Comparison of ENCODE assay signal across 11 mouse cellular contexts in genomic region chr4:150234599-150235327, GRCm38 (mm10). TPM values are rescaled to one million over a fixed set of nuclear protein-coding genes. Genes with fewer than 3 reads are reported as not detected.
DNase-seq lines count a peak whose midpoint lies in the region; ATAC-seq and TF ChIP-seq lines count a peak whose summit lies in the region.
"Had no signal": no experiment of that assay in that cellular context is flagged by ENCODE, and none has a peak within 500 bp of the region (broad histone marks: within the 10 kb centered on the region; RNA-seq: fewer than 3 reads in every experiment).

No protein-coding gene starts in this region.

- H3K4me1 ChIP-seq in heart, embryonic 16.5 days (ENCODE audit: control insufficient read depth, insufficient read depth, low read length), result peaks cover 42% of the 10 kb centered on the region
- no peaks in the 10 kb centered on the region for H3K4me1 ChIP-seq in embryonic fibroblast, embryonic 13.5 days (ENCODE audit: control insufficient read depth, insufficient read depth, low read length)
- peaks cover 55% of the 10 kb centered on the region for H3K4me1 ChIP-seq in limb, embryonic 15.5 days

- H3K27me3 ChIP-seq in heart, embryonic 16.5 days (ENCODE audit: control insufficient read depth, insufficient read depth, low read length), result no peaks in the 10 kb centered on the region
- H3K27me3 ChIP-seq in limb, embryonic 15.5 days, result no peaks in the 10 kb centered on the region
- H3K27me3 ChIP-seq: Patski had no signal

- H3K9ac ChIP-seq in heart, embryonic 16.5 days (ENCODE audit: low read length), result no peak overlapping the region
- no peak overlapping the region for H3K9ac ChIP-seq in limb, embryonic 15.5 days

- no peak for TF ChIP-seq POLR2A in embryonic fibroblast, embryonic 13.5 days (IDR thresholded peaks at IDR 0.05; ENCODE audit: low read depth, low read length)

- intact Hi-C loops in heart, postnatal 36 days (cut with DNase I), result no loop called here

- no peaks in the 10 kb centered on the region for H3K9me3 ChIP-seq in heart, embryonic 16.5 days (replicated peaks; ENCODE audit: control insufficient read depth, low read length)
- no peaks in the 10 kb centered on the region for H3K9me3 ChIP-seq in limb, embryonic 15.5 days

- H3K27ac ChIP-seq in heart, embryonic 16.5 days (ENCODE audit: low read length), result peak overlapping the region; percentile 79
- peak overlapping the region; percentile 62 for H3K27ac ChIP-seq in embryonic fibroblast, embryonic 13.5 days (ENCODE audit: insufficient read depth, low read length)
- peak overlapping the region; percentile 73 for H3K27ac ChIP-seq in limb, embryonic 15.5 days

- WGBS in heart, embryonic 16.5 days, result 45% methylated on average over 8 of the region's 8 CpGs
- WGBS in limb, embryonic 15.5 days, result 29% methylated on average over 8 of the region's 8 CpGs

- no peak for TF ChIP-seq CTCF in embryonic fibroblast, embryonic 13.5 days (IDR thresholded peaks at IDR 0.05; ENCODE audit: borderline replicate concordance, insufficient read depth, low read length)

- no peak for ATAC-seq in heart, embryonic 16.5 days (replicated peaks; ENCODE audit: extremely low read depth, insufficient read depth, low FRiP score)
- ATAC-seq in limb, embryonic 15.5 days (ENCODE audit: insufficient number of reproducible peaks, low FRiP score, low TSS enrichment, low read depth), result no peak
- no peak for ATAC-seq in megakaryocyte progenitor cell, adult 5-6 weeks (replicated peaks; ENCODE audit: poor library complexity)
- ATAC-seq: Patski had no signal

- H3K4me2 ChIP-seq in heart, embryonic 16.5 days (ENCODE audit: low read depth, low read length), result no peak overlapping the region
- no peak overlapping the region for H3K4me2 ChIP-seq in limb, embryonic 15.5 days

- no peak for DNase-seq in heart, postnatal 36 days
- peak; percentile 36 for DNase-seq in MN1 (ENCODE audit: low spot score)
- no peak for DNase-seq in adrenal gland, adult 2 months
- DNase-seq in cerebellum, postnatal 14 days, result no peak
- DNase-seq: right cerebral cortex, postnatal 14 days had no signal

- no peak overlapping the region for H3K4me3 ChIP-seq in heart, embryonic 16.5 days (ENCODE audit: low read length)
- H3K4me3 ChIP-seq in embryonic fibroblast, embryonic 13.5 days (ENCODE audit: insufficient read depth, low read length), result no peak overlapping the region
- no peak overlapping the region for H3K4me3 ChIP-seq in limb, embryonic 15.5 days

- H3K36me3 ChIP-seq in heart, embryonic 16.5 days (ENCODE audit: control insufficient read depth, insufficient read depth), result peaks cover 4% of the 10 kb centered on the region; the same call in 1 of the 2 replicates
- H3K36me3 ChIP-seq in limb, embryonic 15.5 days, result no peaks in the 10 kb centered on the region

RNA-seq across cellular contexts. Expression of gene Eno1, which starts 1.8 kb away (rescaled TPM):
- polyA plus RNA-seq in heart, embryonic 16.5 days (2015; fragmentation: Nextera tagmentation; extraction: Ambion mirVana), result 1,672 and 1,922 TPM in 2 replicates
- total RNA-seq in heart, postnatal 36 days (2021), result 100 to 1,000 TPM; 106 to 108 TPM
- 672 and 858 TPM in 2 replicates for polyA plus RNA-seq in embryonic fibroblast, embryonic 13.5 days (2011; ENCODE audit: insufficient read length, low read depth, missing spikeins)
- polyA plus RNA-seq in limb, embryonic 15.5 days (2015; fragmentation: Nextera tagmentation; extraction: Ambion mirVana), result 1,599 and 1,772 TPM in 2 replicates
- total RNA-seq in adrenal gland, adult 2 months (2021), result 100 to 1,000 TPM; 381 to 501 TPM
- polyA plus RNA-seq in adrenal gland, adult 2 months (2012; rRNA removed), result 425 and 428 TPM in 2 replicates
- total RNA-seq in megakaryocyte progenitor cell, adult 5-6 weeks (2015), result 336 and 338 TPM in 2 replicates
- total RNA-seq in megakaryocyte progenitor cell, adult 5-6 weeks (2017), result 357 and 368 TPM in 2 replicates

RNA-seq across cellular contexts. Expression of gene Car6, which starts 33.6 kb away (rescaled TPM):
- polyA plus RNA-seq in heart, embryonic 16.5 days (2015; fragmentation: Nextera tagmentation; extraction: Ambion mirVana), result not detected in 2 replicates
- not detected for total RNA-seq in heart, postnatal 36 days (2021)
- polyA plus RNA-seq in embryonic fibroblast, embryonic 13.5 days (2011; ENCODE audit: insufficient read length, low read depth, missing spikeins), result 2.7 and 7.0 TPM in 2 replicates
- polyA plus RNA-seq in limb, embryonic 15.5 days (2015; fragmentation: Nextera tagmentation; extraction: Ambion mirVana), result 0.20 and 0.50 TPM in 2 replicates
- 1 to 10 TPM in 1 of 2 experiments, under 1 TPM in 1; 0.31 to 2.5 TPM for total RNA-seq in adrenal gland, adult 2 months (2021)
- not detected in 2 replicates for polyA plus RNA-seq in adrenal gland, adult 2 months (2012; rRNA removed)
- 1.2 TPM in 1 of 2 replicates, not detected in the other for total RNA-seq in megakaryocyte progenitor cell, adult 5-6 weeks (2015)
- total RNA-seq in megakaryocyte progenitor cell, adult 5-6 weeks (2017), result 0.79 TPM in 1 of 2 replicates, not detected in the other
- total RNA-seq: left cerebral cortex, postnatal 36 days had no signal
- polyA plus RNA-seq: Patski had no signal

RNA-seq across cellular contexts. Expression of gene Rere, which starts 46.7 kb away (rescaled TPM):
- 18.0 and 18.5 TPM in 2 replicates for polyA plus RNA-seq in heart, embryonic 16.5 days (2015; fragmentation: Nextera tagmentation; extraction: Ambion mirVana)
- total RNA-seq in heart, postnatal 36 days (2021), result 10 to 100 TPM; 51.5 to 52.0 TPM
- 47.2 and 59.0 TPM in 2 replicates for polyA plus RNA-seq in embryonic fibroblast, embryonic 13.5 days (2011; ENCODE audit: insufficient read length, low read depth, missing spikeins)
- 18.4 and 19.7 TPM in 2 replicates for polyA plus RNA-seq in limb, embryonic 15.5 days (2015; fragmentation: Nextera tagmentation; extraction: Ambion mirVana)
- total RNA-seq in adrenal gland, adult 2 months (2021), result 100 to 1,000 TPM; 104 to 105 TPM
- polyA plus RNA-seq in adrenal gland, adult 2 months (2012; rRNA removed), result 81.0 and 112 TPM in 2 replicates
- 49.5 TPM in 2 replicates for total RNA-seq in megakaryocyte progenitor cell, adult 5-6 weeks (2015)
- 13.8 and 23.8 TPM in 2 replicates for total RNA-seq in megakaryocyte progenitor cell, adult 5-6 weeks (2017)
